Mouse (Mus musculus): Measurements from ENCODE around the gene Synpr.

DNA sequence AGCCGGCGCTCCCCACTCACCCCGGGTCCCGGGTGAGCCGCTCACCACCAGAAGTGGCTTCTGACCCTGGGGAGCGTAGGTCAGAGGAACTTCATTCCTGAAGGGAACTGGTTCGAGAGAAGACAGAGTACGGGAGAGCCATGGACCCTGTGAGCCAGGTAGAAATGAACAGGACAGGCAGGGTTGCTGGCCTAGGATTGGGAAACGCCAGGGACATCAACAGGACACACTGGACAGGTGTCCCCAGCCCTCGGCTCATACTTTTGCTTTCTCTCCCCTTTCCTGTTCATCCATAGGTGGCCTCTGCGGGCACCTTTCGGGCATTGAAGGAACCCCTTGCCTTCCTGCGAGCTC lies 242 bp downstream of the Synpr start:
- no peak for TF ChIP-seq POLR2A (IDR thresholded peaks at IDR 0.05; ENCODE audit: control insufficient read depth, extremely low read depth, insufficient read depth, low read length, poor library complexity)
- no peak for TF ChIP-seq CTCF (IDR thresholded peaks at IDR 0.05; ENCODE audit: borderline replicate concordance, control insufficient read depth, extremely low read depth, insufficient read depth, low read length, poor library complexity)

Data from thymus, adult 2 months (tissue).